Mouse (Mus musculus) spleen, adult 18-20 months (tissue): ENCODE measurements around the gene Zdhhc5.
"Not testable (repeated sequence)": the region's sequence is repeated elsewhere in the genome, so short reads cannot be mapped to it uniquely, and the experiment has no call there.

ENCODE experiments used
- DNase-seq, 2 experiments: peaks; one replicate each; pipeline ENCODE4 v3.0.0; 2022; ENCODE audit warnings: mixed read lengths in 2 of 2

Zdhhc5 gene

DNA sequence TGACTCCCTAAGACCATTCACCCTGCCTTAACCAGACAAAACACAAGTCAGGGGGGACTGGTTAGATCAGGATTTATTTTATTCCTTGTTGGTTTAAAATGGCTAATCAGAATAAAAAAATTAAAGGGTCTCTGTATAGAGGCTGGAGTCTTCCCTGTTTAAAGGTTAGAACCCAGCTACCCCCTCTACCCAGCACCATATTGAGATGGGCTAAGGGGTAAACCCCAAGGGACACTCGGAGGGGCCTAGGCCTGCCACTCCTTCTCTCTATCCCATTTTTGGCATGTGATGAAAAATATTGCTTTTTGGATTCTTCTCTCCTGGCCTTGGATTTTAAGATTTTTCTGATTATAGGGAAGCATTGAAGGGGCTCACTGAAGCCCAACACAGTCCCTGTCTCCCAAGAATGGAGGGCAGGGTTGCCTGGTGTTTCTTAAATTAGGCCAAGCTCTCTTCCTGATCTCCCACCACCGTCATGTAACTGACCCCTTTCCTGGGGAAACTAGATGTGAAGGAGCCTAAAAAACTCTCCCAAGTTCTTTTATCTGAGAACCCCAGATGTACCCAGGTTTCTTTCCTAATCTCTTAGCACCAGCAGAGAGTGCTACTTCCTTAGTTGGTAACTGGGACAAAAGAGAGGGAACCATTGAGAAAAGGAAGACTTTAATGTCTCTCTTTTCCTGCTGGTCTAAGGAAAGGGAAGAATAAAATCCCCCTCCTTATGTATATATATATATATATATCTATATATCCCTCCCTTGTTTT is 26.7 kb downstream of the Zdhhc5 start:
- DNase-seq = no peak

DNA sequence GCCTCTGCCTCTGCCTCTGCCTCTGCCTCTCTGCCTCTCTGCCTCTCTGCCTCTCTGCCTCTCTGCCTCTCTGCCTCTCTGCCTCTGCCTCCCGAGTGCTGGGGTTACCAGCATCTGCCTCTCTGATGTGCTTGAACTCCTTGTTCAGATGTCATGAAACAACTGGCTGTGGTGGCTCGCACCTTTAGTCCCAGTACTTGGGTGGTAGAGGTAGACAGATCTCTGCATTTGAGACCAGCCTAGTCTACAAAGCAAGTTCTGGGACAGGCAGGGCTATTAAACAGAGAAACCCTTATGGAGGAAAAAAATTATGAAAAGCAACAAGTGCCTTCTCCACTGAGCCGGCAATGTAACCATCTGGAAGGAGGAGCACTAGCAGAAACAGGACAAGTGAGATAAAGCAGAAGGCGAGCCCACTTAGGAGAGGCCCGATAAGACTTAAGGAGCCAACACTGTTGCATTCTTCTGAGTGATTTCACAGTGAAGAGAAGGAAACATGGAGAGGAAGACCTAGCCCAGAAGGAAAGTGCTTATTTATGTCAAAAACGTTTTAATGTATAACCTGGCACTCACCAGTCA is 32.3 kb downstream of the Zdhhc5 start:
- DNase-seq = no peak

DNA sequence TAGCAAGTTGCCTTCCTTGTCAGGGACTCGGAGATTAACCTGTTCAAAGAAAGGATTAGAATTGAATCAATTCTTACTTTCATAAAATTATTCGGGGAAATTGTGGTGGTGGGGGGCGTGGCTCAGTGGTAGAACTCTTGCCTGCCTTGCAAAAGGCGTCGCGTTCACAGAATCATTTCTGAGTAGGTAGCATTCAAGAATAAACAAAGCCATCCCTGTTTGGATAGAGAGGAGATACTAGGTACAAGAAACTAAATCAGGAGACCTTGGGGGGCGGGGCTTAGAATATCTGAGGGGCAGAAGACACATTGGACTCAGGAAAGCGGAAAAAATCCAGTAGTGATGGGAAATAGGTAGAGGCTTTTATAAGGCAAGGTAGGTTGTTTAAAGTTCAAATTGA is 36.0 kb downstream of the Zdhhc5 start, which contains the start of gene Tmx2:
Gene Tmx2 (minus strand): TSS at position 125 of the 400 bp plus-strand sequence.
- no peak for DNase-seq

DNA sequence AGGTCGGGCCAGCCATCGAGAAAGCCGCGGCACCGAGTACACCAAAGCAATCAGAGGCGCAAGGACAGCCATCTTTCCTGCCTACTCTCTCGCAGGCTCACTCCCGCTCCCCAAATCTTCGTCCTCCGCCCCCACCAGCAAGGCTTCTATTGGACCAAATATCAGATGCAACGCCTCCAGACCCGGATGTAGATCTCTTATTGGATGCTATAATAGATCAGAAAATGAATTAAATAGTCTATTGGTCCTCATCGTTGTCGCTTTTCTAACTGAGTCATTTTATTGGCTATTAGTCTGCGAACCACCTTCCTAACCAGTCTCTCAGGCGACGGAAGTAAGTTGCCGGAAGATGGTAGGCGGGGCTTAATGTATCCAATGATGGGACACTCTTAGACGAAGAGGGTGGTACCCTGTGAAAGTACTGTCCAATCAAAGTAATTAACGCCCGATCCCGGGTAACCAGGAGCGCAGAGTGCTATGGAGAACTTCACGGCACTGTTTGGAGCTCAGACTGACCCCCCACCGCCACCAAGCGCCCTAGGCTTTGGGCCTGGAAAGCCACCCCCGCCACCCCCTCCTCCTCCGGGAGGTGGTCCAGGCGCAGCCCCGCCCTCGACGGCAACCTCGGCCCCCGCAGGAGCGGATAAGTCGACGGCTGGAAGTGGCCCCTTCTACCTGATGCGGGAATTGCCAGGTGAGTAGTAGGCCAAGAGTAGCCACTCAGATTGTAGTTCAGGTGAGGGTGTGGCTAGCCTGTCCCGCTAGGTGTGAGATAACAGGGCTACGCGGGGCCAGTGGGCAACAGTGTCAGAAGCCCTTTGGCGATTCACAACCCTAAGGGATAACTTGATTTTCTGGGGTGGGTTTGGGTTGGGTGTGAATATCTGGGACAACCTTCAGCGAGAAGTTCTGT is 36.8 kb downstream of the Zdhhc5 start, which contains the start of the genes Gm28635 and Med19:
Gene Gm28635 (minus strand): TSS at position 74 of the 913 bp plus-strand sequence.
Gene Med19 (plus strand): TSS at position 435 of the 913 bp plus-strand sequence.
- peak; percentile 75 to 79 for DNase-seq

DNA sequence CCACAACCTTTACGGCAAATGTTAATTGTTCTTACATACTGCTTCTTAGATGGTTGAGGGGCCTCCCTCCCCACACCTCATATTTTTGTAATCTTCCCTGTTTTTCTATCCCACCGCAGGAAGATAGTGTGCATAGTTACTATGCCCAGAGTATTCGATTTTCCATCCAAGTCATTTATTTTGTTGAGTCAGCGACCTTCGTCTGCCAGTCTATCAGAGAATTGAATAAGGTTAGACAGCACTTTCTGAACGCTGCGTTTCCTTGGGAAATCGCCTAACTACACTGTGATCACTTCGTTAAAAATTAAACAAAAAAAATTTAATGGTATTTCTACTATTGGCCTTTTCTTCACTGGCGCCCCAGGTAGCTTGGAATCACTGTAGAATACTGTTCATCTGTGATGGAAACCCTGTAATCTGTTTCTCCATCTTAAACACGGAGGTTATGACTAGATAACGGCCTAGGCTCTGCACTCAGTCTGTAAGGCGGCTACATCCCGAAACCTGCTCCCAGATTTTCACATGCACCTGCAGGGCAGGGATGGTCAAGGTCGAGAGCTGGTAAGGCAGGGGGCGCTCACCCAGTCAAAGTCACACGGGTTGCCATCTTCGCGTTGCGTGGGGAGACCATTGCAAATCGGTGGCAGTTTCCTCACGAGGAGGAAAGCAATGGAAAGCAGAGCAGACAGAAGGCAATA is 37.6 kb downstream of the Zdhhc5 start:
- no peak for DNase-seq

DNA sequence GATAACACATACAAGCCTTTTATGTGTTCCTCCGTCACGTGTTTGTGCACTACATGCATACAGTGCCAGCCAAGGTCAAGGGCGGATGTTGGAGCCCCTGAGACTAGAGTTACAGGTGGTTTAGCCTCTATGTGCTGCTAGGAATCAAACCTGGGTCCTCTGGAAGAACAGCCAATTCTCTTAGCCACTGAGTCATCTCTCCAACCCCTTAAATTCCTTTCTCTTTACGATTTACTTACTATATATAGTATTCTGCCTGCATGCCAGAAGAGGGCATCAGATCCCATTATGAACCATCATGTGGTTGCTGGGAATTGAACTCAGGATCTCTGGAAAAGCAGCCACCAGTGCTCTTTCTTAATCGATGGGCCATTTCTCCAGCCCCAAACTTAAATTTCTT is 43.4 kb downstream of the Zdhhc5 start:
- DNase-seq = not testable (repeated sequence)

DNA sequence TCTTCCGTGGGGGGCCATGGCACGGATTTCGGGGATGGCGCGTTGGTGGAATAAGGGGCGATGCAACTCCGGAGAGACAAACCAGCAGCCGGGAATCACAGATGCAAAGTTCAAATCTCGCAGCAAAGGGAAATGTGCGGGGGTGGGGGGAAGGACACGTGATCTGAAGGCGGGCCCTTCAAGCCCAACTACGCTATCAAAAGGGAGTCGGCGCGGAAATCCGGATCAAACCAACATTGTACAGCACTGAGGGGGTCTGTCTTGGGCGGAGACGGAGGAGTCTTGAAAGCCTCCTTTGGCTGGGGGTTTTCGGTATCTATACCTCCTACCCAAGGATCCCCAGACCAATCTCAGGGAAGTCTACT is 44.4 kb downstream of the Zdhhc5 start, which contains the start of gene Selenoh:
Gene Selenoh (minus strand): TSS at position 202 of the 365 bp plus-strand sequence.
- DNase-seq = peak; percentile 71 to 76

DNA sequence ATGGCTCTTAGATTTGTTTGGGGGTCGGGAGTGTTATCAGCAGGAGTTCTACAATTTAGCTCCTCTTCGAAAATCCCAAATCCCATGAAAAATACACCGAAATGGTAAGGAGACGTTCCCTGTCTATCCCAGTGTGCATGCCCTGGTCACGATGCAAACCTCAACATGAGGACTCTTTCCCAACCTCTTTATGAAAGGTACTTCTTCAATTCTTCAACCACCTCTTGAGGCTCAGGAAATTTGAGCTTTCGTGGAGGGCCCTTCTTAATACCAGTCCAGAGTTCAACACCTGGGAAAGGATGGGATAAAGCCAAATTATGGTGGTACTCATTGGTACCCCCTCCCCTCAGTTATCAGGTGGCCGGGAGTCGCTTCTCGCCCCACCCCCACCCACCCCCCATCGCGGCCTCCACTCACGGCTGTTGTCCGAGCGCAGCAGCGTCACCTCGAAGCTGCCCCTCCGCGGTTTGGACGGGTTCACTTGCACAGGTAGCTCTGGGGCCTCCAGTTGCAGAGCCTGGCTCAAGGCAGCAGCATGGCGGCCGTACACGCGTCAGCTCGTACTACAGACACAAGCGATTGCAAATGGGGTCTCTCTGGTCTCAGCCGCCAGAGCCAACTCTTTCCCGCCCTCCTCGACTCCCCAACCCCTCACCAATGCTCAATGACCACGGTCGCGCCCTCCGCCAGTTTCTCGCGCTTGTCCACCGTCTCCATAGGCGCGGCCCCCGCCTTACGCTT is 45.0 kb downstream of the Zdhhc5 start:
- no peak for DNase-seq

DNA sequence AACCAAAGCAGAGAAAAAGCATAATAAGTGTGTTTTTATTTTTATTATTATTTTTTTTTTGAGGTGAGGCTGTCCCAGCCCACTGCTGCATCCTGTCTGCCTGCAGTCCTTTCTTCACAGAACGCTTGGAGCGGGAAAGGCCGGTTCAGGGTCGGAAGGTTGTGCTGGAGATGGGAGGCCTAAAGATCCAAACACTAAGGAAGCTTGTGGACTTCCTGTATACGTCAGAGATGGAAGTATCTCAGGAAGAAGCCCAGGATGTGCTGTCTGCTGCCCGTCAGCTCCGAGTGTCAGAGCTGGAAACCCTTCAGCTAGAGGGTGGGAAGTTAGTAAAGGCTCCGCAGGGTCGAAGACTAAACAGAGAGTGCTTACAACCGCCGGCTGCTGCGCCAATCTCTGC is 48.9 kb downstream of the Zdhhc5 start:
- DNase-seq = no peak

DNA sequence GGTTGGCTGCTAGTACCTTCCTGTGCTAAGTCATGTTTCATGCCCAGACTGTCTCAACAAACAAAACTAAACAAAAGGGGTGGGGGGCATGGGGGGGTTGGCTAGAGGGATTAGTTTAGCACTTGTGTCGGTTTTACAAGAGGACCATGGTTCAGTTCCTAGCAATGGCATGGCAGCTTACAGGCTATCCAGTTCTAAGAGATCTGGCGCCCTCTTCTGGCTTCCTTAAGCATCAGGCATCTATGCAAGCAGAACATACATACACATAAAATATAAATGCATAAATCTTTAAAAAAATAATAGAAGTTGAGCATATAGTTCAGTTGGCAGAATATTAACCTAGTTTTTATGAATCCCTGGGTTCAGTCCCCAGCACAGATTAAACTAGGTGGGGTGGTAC is 52.1 kb downstream of the Zdhhc5 start:
- DNase-seq = peak in 1 of 2 experiments; percentile 59

DNA sequence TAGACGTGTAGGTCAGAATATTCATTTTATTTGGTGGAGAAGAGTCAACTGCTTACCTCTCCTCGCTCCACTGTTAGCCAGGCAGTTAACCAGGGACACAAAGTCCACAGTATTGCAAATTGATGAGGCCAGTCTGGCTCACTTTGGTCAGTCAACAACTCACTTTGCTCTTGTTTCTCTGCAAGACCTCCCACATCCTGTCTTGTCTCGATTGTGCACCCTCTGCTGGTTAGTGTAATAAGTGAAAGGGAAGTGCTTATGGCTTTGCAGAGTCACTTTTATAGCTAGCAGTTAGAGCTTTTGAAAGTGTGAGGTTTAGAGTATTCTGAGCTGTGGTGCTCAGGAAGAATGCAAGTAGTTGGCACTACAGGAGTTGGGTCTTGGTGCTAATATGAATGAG is 54.7 kb downstream of the Zdhhc5 start:
- peak in 1 of 2 experiments; percentile 32 for DNase-seq

DNA sequence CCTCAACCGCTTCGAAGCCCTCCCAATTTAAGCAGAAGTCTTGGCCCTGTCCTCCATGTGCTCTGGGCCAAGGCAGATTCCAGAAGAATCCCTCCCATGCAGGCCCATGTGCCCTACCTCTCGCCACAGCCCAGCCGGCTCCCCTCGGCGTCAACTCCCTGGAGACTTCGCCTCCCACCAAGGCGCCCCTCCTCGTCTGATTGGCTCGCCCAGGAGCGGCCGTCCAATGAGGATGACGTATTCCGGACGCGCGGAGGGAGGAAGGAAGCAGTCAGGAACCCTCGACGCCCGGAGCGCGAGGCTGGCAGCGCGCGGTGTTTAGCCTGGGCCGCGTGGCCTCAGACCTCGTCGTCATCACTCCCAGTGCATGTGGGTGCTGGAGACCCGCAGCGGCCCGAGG is 56.2 kb downstream of the Zdhhc5 start, which contains the start of gene Btbd18:
Gene Btbd18 (plus strand): TSS at position 274 of the 400 bp plus-strand sequence.
- no peak for DNase-seq

DNA sequence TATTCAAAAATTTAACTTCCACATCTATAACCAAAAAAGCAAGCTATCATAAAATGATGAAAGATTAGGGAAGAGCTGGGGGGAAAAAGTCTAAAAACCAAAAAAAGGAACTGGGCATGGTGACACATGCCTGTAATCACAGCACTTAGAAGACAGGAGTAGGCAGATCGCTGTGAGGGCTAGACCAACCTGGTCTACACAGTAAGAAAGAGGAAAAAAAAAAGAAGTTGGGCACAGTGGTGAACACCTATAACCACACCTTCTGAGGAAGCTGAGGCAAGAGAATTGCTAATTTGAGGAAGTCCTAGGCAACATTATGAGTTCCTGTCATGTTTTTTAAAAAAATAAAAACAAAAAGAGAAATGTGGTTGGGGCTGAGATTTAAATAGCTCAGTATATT is 59.1 kb downstream of the Zdhhc5 start:
- no peak for DNase-seq

DNA sequence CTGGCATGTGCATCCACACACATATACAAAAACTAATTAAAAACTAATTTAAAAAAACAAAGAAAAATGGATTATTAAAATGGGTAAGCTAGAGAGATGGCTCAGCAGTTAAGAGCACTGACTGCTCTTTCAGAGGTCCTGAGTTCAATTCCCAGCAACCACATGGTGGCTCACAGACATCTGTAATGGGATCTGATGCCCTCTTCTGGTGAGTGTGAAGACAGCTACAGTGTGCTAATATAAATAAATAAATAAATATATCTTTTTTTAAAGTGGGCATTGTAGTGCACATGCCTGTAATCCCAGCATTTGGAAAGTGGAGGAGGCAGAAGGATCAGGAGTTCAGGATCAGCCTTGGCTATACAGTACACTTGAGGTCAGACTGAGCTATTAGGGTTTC is 61.6 kb downstream of the Zdhhc5 start:
- DNase-seq = no peak

DNA sequence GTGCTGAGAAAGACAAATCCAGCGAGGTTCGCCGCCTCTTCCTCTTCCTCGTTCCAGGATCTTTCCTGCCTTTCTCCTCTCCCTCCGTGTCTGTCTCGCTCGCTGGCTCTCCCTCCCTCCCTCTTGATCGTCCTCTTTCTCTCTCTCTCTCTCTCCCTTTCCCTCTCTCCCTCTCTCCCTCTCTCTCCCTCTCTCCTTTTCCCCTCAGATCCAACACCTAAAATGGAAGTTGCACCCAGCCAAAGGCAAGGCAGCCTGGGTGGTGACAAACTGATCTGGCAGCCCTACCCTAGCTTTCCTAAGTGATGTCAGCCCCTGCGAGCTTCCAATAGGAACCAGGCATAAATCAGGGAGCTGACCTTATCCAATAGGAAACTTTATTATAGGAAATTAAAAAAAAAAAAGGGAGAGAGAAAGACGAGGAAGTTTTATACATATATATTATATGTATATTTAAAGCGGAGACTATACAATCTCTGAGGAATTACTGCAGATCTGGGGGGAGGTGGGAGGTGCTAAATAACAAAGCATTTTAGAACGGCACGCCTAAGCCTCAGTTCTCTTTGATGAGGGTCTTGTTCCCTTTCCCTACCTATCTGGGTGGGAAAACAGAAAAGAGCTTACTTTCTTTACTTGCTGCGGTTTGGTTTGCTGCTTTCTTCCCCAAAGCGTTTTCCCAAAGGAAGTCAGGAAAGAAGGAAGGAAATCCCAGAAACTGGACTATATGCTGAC is 64.3 kb downstream of the Zdhhc5 start, which contains the start of gene Ctnnd1:
Gene Ctnnd1 (minus strand): TSS at position 302 of the 732 bp plus-strand sequence.
- no peak for DNase-seq

DNA sequence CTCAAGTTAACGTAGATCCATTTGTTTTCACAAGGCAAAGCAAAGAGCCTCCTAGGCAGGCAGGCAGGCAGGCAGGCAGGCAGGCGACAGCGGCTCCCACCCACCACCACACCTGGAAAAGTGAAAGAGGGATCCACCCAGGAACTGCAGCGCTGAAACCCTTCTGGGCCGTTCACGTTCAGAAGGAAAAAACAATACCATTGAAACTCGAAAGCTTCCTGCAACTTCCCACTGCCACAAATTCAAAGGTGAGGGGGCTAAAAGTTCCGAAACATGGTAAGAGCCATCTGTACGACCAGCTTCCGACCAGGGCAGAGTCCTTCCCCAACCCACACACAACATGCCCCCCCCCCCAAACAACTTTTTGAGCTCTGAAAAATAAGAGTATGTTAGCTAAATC is 65.3 kb downstream of the Zdhhc5 start:
- DNase-seq = no peak

DNA sequence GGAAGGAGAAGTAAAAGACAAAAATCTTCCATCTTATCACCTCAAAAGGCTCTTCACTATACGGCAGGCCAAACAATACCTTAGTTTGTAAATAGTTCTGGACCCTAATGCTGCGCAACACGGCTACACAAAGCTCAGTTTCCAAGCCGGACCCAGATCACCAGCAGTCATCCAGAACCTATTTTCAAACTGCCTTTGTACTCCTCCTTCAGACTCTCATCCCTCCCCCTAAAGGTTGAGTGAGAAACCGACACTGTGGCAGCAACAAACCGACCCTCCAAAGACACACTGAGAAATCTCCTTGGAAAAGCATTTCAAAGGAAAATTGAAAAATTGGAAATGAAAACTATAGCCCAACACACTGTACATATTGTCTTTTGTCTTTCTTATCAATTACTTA is 66.6 kb downstream of the Zdhhc5 start:
- no peak for DNase-seq

DNA sequence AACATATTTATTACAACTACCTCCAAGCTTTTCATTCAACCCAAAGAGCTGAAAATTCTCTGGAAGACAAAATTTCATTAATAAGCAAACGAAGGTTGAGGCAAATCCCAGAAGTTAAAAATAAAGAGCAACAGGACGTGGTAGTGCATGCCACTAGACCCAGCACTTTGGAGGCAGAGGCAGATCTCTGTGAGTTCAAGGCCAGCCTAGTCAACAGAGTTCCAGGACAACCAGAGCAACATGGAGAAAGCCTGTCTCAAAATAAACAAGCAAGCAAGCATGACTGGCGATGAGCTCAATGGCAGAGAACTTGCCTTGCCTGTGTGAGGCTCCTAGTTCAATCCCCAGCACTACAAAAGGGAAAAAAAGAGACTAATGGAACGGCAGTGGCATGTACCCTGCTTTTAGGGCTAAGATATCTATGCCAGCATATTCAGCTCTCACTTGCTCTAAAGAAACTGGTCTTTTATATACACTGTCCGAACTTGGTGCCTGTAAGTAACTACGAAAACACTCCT is 67.9 kb downstream of the Zdhhc5 start:
- DNase-seq = no peak

DNA sequence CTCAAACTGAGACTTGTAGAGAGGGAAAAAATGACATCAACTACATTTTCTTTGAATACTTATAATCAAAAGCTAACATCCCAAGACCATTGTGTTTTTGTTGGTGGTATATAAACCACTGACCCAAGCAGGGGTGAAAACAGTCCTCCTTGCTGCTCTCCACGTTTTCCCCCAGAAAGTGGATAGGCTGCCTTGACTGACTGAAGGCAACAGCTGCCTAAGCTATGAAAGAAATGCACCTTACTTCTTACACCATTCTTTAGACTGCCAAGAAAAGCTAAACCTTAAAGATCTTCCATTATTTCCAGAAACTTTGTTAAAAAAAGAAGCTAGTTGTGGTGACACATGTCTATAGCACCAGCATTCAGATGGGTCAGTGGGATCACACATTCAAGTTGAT is 68.8 kb downstream of the Zdhhc5 start:
- no peak for DNase-seq

DNA sequence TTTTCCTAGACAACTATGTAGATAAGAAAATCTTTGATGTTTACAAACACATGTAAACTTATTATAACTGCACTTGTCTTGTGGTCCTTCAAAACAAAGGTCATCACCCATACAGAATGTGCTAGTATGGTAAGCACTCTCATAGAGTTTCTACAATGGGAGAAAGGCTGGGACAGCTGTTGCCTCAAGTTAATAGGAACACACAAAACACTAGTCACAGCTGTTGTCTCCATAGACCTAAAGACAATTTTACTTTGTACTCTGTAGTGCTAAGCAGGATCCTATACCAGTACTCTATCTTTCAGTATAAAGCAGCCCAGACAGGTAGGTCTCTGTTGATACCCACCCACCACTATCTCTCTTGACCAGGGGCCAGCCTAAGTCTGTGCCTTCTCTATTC is 74.1 kb downstream of the Zdhhc5 start:
- no peak for DNase-seq
